Mouse (Mus musculus): ENCODE measurements at regions not wholly inside any gene's neighbourhood (a gene's known extent, or its start where the extent isn't known, plus 50 kb on each side); places are given as distances from the start of the nearest gene placed in this dataset.
"Not testable (repeated sequence)": the region's sequence is repeated elsewhere in the genome, so short reads cannot be mapped to it uniquely, and the experiment has no call there.

DNA sequence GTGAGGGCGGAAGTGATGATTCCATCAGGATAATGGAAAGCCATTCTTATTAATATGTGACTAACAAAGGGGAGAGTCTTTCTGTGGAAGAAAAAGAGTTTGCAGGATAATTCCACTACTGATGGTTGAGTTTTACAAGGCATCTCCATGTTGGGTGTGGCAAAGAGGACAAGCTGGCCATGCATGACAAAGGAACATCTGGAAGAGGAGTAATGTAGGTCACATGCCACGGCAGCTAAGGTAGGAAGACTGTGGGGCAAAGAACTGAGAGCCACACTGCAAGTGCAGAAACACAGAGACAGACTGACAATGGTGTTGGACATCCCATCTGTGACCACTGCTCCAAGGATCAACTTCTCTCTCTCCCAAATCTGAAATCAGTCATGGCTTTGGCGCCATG is 196.4 kb upstream of the Gdi2 start:
- DNase-seq (ENCODE audit: low spot score in 2 of 2) = no peak

- DNase-seq (ENCODE audit: low spot score in 2 of 2) = no peak
Observed at GRCm38 (mm10) chr13:3343611-3344010, 194.3 kb upstream of the Gdi2 start.

- not testable (repeated sequence) for DNase-seq (ENCODE audit: low spot score in 2 of 2)
Observed at GRCm38 (mm10) chr13:3354912-3355311, 183.0 kb upstream of the Gdi2 start.

GRCm38 (mm10) chr13:3358079-3358608 is 179.7 kb upstream of the Gdi2 start:
- DNase-seq (ENCODE audit: low spot score in 2 of 2) = no peak

- DNase-seq (ENCODE audit: low spot score in 2 of 2) = no peak
Observed at GRCm38 (mm10) chr13:3358996-3359750, 178.7 kb upstream of the Gdi2 start.

GRCm38 (mm10) chr13:3359751-3360260 is 178.1 kb upstream of the Gdi2 start:
- DNase-seq (ENCODE audit: low spot score in 2 of 2) = not testable (repeated sequence)

GRCm38 (mm10) chr13:3360503-3361490 is 177.1 kb upstream of the Gdi2 start:
- no peak for DNase-seq (ENCODE audit: low spot score in 2 of 2)

DNA sequence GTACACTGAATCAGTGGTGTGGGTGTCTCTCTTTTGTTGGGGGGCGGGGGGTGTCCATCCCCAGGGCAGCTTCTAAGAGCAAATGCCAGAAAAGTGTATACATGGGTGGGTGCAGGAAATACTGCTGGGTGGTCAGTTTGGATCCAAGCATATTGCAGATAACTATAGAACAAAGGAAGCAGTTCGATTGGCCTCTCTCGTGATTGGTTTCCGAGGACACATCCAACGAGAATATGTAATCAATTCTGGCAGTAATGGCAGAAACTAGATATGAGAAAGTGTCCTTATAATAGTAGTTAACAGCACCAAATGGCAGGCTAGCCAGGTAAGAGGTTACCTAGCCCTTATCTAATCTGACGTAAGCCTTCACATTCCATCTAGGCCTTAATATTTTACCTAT is 165.2 kb upstream of the Gdi2 start:
- no peak for DNase-seq (ENCODE audit: low spot score in 2 of 2)

GRCm38 (mm10) chr13:3373522-3374220 is 164.2 kb upstream of the Gdi2 start:
- not testable (repeated sequence) for DNase-seq (ENCODE audit: low spot score in 2 of 2)

GRCm38 (mm10) chr13:3374796-3375195 is 163.1 kb upstream of the Gdi2 start:
- no peak for DNase-seq (ENCODE audit: low spot score in 2 of 2)

GRCm38 (mm10) chr13:3377801-3378200 is 160.1 kb upstream of the Gdi2 start:
- DNase-seq (ENCODE audit: low spot score in 2 of 2) = not testable (repeated sequence)

GRCm38 (mm10) chr13:3405783-3406182 is 132.1 kb upstream of the Gdi2 start:
- not testable (repeated sequence) for DNase-seq (ENCODE audit: low spot score in 2 of 2)

GRCm38 (mm10) chr13:3406236-3407017 is 131.4 kb upstream of the Gdi2 start:
- peak; percentile 42 to 73 for DNase-seq (ENCODE audit: low spot score in 2 of 2)

DNA sequence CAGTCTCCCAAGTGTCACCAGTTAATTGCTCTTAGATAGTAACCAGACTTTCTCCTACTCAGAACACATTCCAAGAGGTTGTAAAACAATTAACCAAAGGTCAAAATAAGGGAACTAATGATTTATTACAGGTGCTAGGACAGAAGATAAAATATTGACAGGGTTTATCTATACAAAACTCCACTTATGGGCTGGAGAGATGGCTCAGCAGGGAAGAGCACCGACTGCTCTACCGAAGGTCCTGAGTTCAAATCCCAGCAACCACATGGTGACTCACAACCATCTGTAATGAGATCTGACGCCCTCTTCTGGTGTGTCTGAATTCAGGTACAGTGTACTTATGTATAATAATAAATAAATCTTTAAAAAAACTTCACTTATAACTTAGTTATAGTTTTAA is 127.6 kb upstream of the Gdi2 start:
- not testable (repeated sequence) for DNase-seq (ENCODE audit: low spot score in 2 of 2)

GRCm38 (mm10) chr13:3417026-3417425 is 120.8 kb upstream of the Gdi2 start:
- DNase-seq (ENCODE audit: low spot score in 2 of 2) = no peak

- not testable (repeated sequence) for DNase-seq (ENCODE audit: low spot score in 2 of 2)
Observed at GRCm38 (mm10) chr13:3455374-3455773, 82.5 kb upstream of the Gdi2 start.

DNA sequence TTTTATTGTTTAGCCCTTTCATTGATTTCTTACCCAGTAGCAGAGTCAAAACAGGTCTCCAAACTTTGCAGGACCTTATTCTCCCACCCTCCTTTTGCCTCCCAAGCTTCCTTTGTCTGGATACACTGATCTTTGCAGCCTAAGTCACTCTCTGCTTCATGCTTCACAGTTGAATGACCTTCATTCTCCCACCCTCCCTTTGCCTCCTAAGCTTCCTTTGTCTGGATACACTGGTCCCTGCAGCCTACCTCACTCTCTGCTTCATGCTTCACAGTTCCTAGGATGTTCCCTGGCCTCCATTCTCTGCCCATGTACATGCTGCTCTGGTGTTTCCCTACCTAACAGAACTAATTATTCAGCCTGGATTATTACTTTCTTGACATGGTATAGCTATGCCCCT is 61.0 kb upstream of the Gdi2 start:
- no peak for DNase-seq (ENCODE audit: low spot score in 2 of 2)

DNA sequence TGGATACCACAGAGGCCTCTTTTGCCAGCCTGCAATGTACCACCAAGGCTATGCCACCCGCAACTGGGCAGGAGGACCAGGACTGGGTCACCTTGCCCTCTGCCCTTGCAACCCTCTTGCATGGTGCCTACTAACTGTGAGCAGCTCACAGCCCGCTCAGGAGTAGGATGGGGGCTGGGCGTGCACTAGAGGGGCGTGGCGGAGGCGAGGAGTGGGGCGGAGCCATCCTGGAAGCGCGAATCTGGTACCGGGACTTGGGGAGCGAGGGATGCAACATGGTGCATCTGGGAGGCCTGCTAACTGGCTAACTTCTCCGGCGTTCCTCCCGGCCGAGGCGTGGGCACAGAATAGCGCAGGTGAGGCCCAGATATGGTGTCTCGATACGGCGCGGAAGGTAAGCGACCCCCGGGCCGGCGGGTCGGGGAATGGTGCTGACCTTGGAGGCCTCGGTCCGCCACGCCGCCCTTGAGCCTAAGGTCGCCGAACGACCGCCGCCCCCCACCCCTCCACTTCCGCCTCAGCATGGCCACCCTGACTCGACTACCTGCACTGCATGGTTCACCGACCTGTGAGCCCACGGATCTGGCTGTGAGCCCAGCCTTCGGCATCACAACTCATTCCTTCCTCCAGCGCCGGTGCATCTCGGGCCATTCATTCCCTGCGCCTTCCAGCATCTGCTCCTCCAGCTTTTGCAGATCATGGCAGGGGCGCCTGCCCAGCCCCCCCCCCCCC is 59.7 kb upstream of the Gdi2 start:
- peak; percentile 11 to 28 for DNase-seq (ENCODE audit: low spot score in 2 of 2)
